Mouse (Mus musculus): ENCODE measurements around the gene Slco3a1. TPM values are rescaled to one million over a fixed set of nuclear protein-coding genes. Genes with fewer than 3 reads are reported as not detected.

Gene Slco3a1
- total and polyA plus RNA-seq, 3 experiments: 0.04 to 0.35 TPM; not detected in 1

DNA sequence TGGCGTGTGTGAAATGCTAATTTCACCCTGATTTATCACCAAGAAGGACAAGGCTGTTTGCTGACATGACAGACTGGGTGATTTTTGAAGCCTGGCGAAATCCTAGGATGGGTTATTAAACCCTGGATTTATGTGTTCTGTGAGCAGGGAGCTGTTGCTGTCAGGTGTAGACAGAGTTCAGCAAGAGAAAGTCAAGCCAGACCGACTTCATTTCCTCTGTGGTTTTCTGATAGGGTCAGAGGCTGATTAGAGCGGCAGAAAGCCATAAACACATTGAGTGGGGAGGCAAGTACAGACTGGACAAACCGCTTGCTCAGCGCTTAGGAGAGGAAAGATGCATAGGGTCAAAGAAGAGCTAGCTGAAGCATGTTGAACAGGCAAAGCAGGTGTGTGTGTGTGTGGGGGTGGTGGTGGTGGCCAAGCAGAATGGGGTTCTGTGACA lies 182.4 kb downstream of the Slco3a1 start:
- dilution Hi-C loops (cut with MboI; ENCODE audit: extremely low pct_ligation_motif_present, extremely low pct_unique_long_range_greater_than_20kb, low sequenced_read_pairs): no loop called here
- Histone ChIP-seq H3K36me3 (replicated peaks in 1 of 2; ENCODE audit: control insufficient read depth in 1 of 2, insufficient read depth in 1 of 2, low read length in 1 of 2) (no peaks in the 10 kb centered on the region), H3K4me1 (ENCODE audit: control insufficient read depth in 1 of 2, insufficient read depth in 2 of 2) (no peaks in the 10 kb centered on the region), H3K4me2 (ENCODE audit: insufficient read depth, low read depth, poor library complexity, severe bottlenecking) (no peak overlapping the region), H3K79me2 (replicated peaks; ENCODE audit: control insufficient read depth, extremely low read depth, insufficient read depth, poor library complexity, severe bottlenecking) (no peaks in the 10 kb centered on the region), H3K27ac (ENCODE audit: insufficient read depth, low read depth) (no peak overlapping the region), H3K9ac (ENCODE audit: insufficient read depth, low read depth) (no peak overlapping the region), H3K9me3 (replicated peaks; ENCODE audit: low read length) (no peaks in the 10 kb centered on the region), H3K27me3 (replicated peaks) (peaks cover 10% of the 10 kb centered on the region), H3K4me3 (replicated peaks in 1 of 3; ENCODE audit: low read depth in 2 of 3, low read length in 2 of 3, poor library complexity in 1 of 3) (no peak overlapping the region)
- TF ChIP-seq JUND (conservative IDR thresholded peaks at IDR 0.05; ENCODE audit: low read depth, low read length) (no peak), SMC3 (IDR thresholded peaks at IDR 0.05; ENCODE audit: low read depth, low read length) (no peak), MEF2A (IDR thresholded peaks at IDR 0.05; ENCODE audit: borderline replicate concordance, low read depth, low read length) (no peak), NELFE (IDR thresholded peaks at IDR 0.05; ENCODE audit: low read depth, low read length) (no peak), ZMIZ1 (IDR thresholded peaks at IDR 0.05; ENCODE audit: low read depth, low read length) (no peak), RCOR1 (conservative IDR thresholded peaks at IDR 0.05; ENCODE audit: low read depth, low read length) (no peak), TCF12 (IDR thresholded peaks at IDR 0.05; ENCODE audit: low read depth, low read length) (no peak), ETS1 (conservative IDR thresholded peaks at IDR 0.05; ENCODE audit: low read depth, low read length) (no peak), ZKSCAN1 (IDR thresholded peaks at IDR 0.05; ENCODE audit: borderline replicate concordance, low read depth, low read length) (no peak), SIN3A (IDR thresholded peaks at IDR 0.05; ENCODE audit: low read length) (no peak)
- no peak for DNase-seq (ENCODE audit: extremely low read depth)
- in situ Hi-C loops (cut with MboI; ENCODE audit: low pct_ligation_motif_present, low pct_unique_long_range_greater_than_20kb, low sequenced_read_pairs): loop anchor here (5.0 kb wide), 1 partner anchor 740 kb away; no protein-coding TSS in a partner anchor

DNA sequence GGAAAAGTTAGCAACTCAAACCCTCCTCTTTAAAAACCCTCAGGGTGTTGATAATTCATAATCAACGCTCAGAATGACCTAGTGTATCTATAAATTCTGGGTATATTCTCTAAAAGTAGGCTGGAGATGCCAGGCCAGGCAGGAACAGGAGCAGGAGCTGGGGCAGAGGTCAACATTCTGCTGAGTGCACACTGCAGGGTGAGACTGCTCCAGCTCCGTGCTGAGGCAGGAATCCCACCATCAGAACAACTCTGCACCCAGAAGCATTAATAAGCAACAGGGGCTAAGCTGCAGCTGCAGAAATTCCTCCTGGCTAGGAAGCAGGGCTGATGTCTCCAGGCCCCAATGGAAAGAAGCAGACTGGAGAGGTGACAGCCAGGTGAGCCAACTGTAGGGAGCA lies 182.9 kb downstream of the Slco3a1 start:
- no peak overlapping the region for H3K9ac ChIP-seq (ENCODE audit: insufficient read depth, low read depth)
- in situ Hi-C loops (cut with MboI; ENCODE audit: low pct_ligation_motif_present, low pct_unique_long_range_greater_than_20kb, low sequenced_read_pairs) (loop anchor here (5.0 kb wide), 1 partner anchor 741 kb away; no protein-coding TSS in a partner anchor), dilution Hi-C loops (cut with MboI; ENCODE audit: extremely low pct_ligation_motif_present, extremely low pct_unique_long_range_greater_than_20kb, low sequenced_read_pairs) (no loop called here)
- H3K4me1 ChIP-seq (ENCODE audit: control insufficient read depth in 1 of 2, insufficient read depth in 2 of 2): no peaks in the 10 kb centered on the region
- peaks cover 10% of the 10 kb centered on the region for H3K27me3 ChIP-seq (replicated peaks)
- no peaks in the 10 kb centered on the region for H3K9me3 ChIP-seq (replicated peaks; ENCODE audit: low read length)
- DNase-seq (ENCODE audit: extremely low read depth): no peak
- no peak for TF ChIP-seq RCOR1 (conservative IDR thresholded peaks at IDR 0.05; ENCODE audit: low read depth, low read length)
- no peak for TF ChIP-seq MAZ (IDR thresholded peaks at IDR 0.05; ENCODE audit: low read depth, low read length)
- no peak for TF ChIP-seq TBP (conservative IDR thresholded peaks at IDR 0.05; ENCODE audit: low read depth, low read length)
- no peak for TF ChIP-seq CHD1 (IDR thresholded peaks at IDR 0.05; ENCODE audit: low read depth, low read length)
- no peak for TF ChIP-seq MAFK (IDR thresholded peaks at IDR 0.05; ENCODE audit: insufficient replicate concordance, low read length)
- TF ChIP-seq CTCF (conservative IDR thresholded peaks at IDR 0.05 in 1 of 2, IDR thresholded peaks at IDR 0.05 in 1 of 2; ENCODE audit: low read depth in 2 of 2, low read length in 2 of 2): no peak
- TF ChIP-seq MXI1 (IDR thresholded peaks at IDR 0.05; ENCODE audit: low read depth, low read length): no peak
- no peak for TF ChIP-seq PAX5 (IDR thresholded peaks at IDR 0.05; ENCODE audit: low read length)
- no peak for TF ChIP-seq POLR2A (IDR thresholded peaks at IDR 0.05; ENCODE audit: low read depth, low read length)
- no peak for TF ChIP-seq SMC3 (IDR thresholded peaks at IDR 0.05; ENCODE audit: low read depth, low read length)
- no peak for TF ChIP-seq USF2 (conservative IDR thresholded peaks at IDR 0.05; ENCODE audit: low read depth, low read length)
- TF ChIP-seq BHLHE40 (IDR thresholded peaks at IDR 0.05; ENCODE audit: low read depth, low read length): no peak
- H3K36me3 ChIP-seq (replicated peaks in 1 of 2; ENCODE audit: control insufficient read depth in 1 of 2, insufficient read depth in 1 of 2, low read length in 1 of 2): no peaks in the 10 kb centered on the region
- H3K27ac ChIP-seq (ENCODE audit: insufficient read depth, low read depth): no peak overlapping the region
- no peak overlapping the region for H3K4me2 ChIP-seq (ENCODE audit: insufficient read depth, low read depth, poor library complexity, severe bottlenecking)
- no peaks in the 10 kb centered on the region for H3K79me2 ChIP-seq (replicated peaks; ENCODE audit: control insufficient read depth, extremely low read depth, insufficient read depth, poor library complexity, severe bottlenecking)
- H3K4me3 ChIP-seq (replicated peaks in 1 of 3; ENCODE audit: low read depth in 2 of 3, low read length in 2 of 3, poor library complexity in 1 of 3): no peak overlapping the region
